Mouse (Mus musculus) heart, postnatal 0 days (tissue): ENCODE measurements around the gene Lpp.

ENCODE experiments used
- CTCF ChIP-seq: IDR thresholded peaks from 2 replicates; pipeline ENCODE4 v1.5.1; 2016; ENCODE audit warnings: antibody characterized with exemption, control low read depth, low read depth
- EP300 ChIP-seq: IDR thresholded peaks from 2 replicates; pipeline ENCODE4 v1.6.1; 2016; ENCODE audit warnings: antibody characterized with exemption, low read depth

GRCm38 (mm10) chr16:24403733-24404380, 10.6 kb downstream of the Lpp start:
- TF ChIP-seq CTCF (no peak), EP300 (no peak)
